Mouse (Mus musculus) cortical plate, adult 2 months (tissue): ENCODE measurements around the gene Xcr1.

ENCODE experiments used
- CTCF ChIP-seq: fragments of 200-500 bp; IDR thresholded peaks from 2 replicates; pipeline ENCODE4 v1.5.1; 2011; ENCODE audit warnings: mild to moderate bottlenecking, control low read depth, low read length; ENCODE audit not compliant: insufficient read depth; ENCODE audit errors: extremely low read depth
- POLR2A ChIP-seq: fragments of 200-500 bp; IDR thresholded peaks from 2 replicates; pipeline ENCODE4 v1.6.1; 2011; ENCODE audit warnings: mild to moderate bottlenecking, low read length, control low read depth; ENCODE audit not compliant: insufficient read depth; ENCODE audit errors: extremely low read depth

- TF ChIP-seq CTCF, result no peak
- no peak for TF ChIP-seq POLR2A
These were observed 56.6 kb downstream of the Xcr1 start for GRCm38 (mm10) chr9:123805241-123805640.
